Mouse (Mus musculus) right cerebral cortex, postnatal 14 days (tissue): ENCODE data around the gene Gpr63.
"Not testable (repeated sequence)": the region's sequence is repeated elsewhere in the genome, so short reads cannot be mapped to it uniquely, and the experiment has no call there.

Source experiments
- DNase-seq: peaks from one replicate; pipeline ENCODE4 v3.0.0; 2022

The Gpr63 gene

GRCm38 (mm10) chr4:24966299-24966991, at the start of gene Gpr63:
Gene Gpr63 (plus strand): TSS chr4:24966407.
- DNase-seq: peak; percentile 76

GRCm38 (mm10) chr4:24920006-24920577, 46.1 kb upstream of the Gpr63 start:
- DNase-seq: no peak

GRCm38 (mm10) chr4:24924726-24925125, 41.5 kb upstream of the Gpr63 start:
- DNase-seq: no peak

GRCm38 (mm10) chr4:24928260-24928780, 37.9 kb upstream of the Gpr63 start:
- no peak for DNase-seq

GRCm38 (mm10) chr4:24928926-24929325, 37.3 kb upstream of the Gpr63 start:
- no peak for DNase-seq

GRCm38 (mm10) chr4:24942728-24943424, 23.3 kb upstream of the Gpr63 start:
- peak; percentile 7 for DNase-seq

GRCm38 (mm10) chr4:24965918-24966298, 299 bp upstream of the Gpr63 start:
- peak; percentile 9 for DNase-seq

- no peak for DNase-seq
These were observed 1.0 kb downstream of the Gpr63 start for GRCm38 (mm10) chr4:24967251-24967650.

GRCm38 (mm10) chr4:24978589-24978988, 12.4 kb downstream of the Gpr63 start:
- no peak for DNase-seq

- no peak for DNase-seq
These were observed 19.4 kb downstream of the Gpr63 start for GRCm38 (mm10) chr4:24985612-24986011.

GRCm38 (mm10) chr4:24991475-24991874, 25.3 kb downstream of the Gpr63 start:
- no peak for DNase-seq

- DNase-seq: not testable (repeated sequence)
These were observed 43.1 kb downstream of the Gpr63 start for GRCm38 (mm10) chr4:25009328-25009727.

GRCm38 (mm10) chr4:25011780-25012179, 45.6 kb downstream of the Gpr63 start:
- no peak for DNase-seq

GRCm38 (mm10) chr4:25012726-25013125, 46.5 kb downstream of the Gpr63 start:
- DNase-seq: no peak

- DNase-seq: no peak
These were observed 48.9 kb downstream of the Gpr63 start for GRCm38 (mm10) chr4:25015017-25015655.

- DNase-seq: no peak
These were observed 62.0 kb downstream of the Gpr63 start for GRCm38 (mm10) chr4:25028252-25028651.

- DNase-seq: no peak
These were observed 62.5 kb downstream of the Gpr63 start for GRCm38 (mm10) chr4:25028752-25029151.

GRCm38 (mm10) chr4:25029875-25030274, 63.7 kb downstream of the Gpr63 start:
- DNase-seq: no peak

GRCm38 (mm10) chr4:25035158-25035791, 69.1 kb downstream of the Gpr63 start:
- DNase-seq: peak; percentile 11

- no peak for DNase-seq
These were observed 69.6 kb downstream of the Gpr63 start for GRCm38 (mm10) chr4:25035806-25036205.

GRCm38 (mm10) chr4:25037260-25037659, 71.1 kb downstream of the Gpr63 start:
- no peak for DNase-seq

GRCm38 (mm10) chr4:25055541-25055940, 89.3 kb downstream of the Gpr63 start:
- DNase-seq: not testable (repeated sequence)
